12 mouse cellular contexts compared by ENCODE assay signal in the genomic region with DNA sequence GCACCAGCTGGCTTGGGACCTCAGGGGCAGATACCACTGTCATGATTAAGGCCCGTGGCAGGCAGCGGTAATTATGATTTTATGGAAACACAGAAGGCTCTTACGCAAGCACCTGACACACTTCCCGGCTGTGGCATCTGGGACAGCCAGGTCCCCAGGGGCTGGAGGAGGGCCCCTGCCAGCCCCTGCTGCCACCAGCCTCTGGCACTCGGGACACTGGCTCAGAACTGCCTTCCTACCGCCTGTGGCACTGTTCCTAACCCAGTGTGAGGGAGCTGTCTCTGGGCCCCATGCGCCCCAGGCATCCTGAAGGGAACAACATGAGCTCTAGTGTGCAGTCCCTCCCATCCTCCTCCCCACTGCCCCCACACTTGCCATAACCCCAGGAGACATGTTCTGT. TPM values are rescaled to one million over a fixed set of nuclear protein-coding genes. Genes with fewer than 3 reads are reported as not detected.
A peak's percentile ranks its signal among the peaks of the same experiment; 100 is the strongest.
DNase-seq lines count a peak whose midpoint lies in the region; ATAC-seq lines count a peak whose summit lies in the region.
"Had no signal": no experiment of that assay in that cellular context is flagged by ENCODE, and none has a peak within 500 bp of the region (broad histone marks: within the 10 kb centered on the region; RNA-seq: fewer than 3 reads in every experiment).

No protein-coding gene starts in this region.

- no peak overlapping the region for H3K4me3 ChIP-seq in forebrain, embryonic 13.5 days
- H3K4me3 ChIP-seq: limb, embryonic 13.5 days had no signal

- no peak overlapping the region for H3K27ac ChIP-seq in forebrain, embryonic 13.5 days
- H3K27ac ChIP-seq: limb, embryonic 13.5 days had no signal

- H3K4me1 ChIP-seq in forebrain, embryonic 13.5 days: peaks cover 11% of the 10 kb centered on the region; the same call in 1 of the 2 replicates

- ATAC-seq in forebrain, embryonic 13.5 days: no peak
- ATAC-seq: intestine, postnatal 0 days had no signal

- peaks cover 15% of the 10 kb centered on the region; the same call in 1 of the 2 replicates for H3K27me3 ChIP-seq in forebrain, embryonic 13.5 days

- H3K9me3 ChIP-seq in forebrain, embryonic 13.5 days (replicated peaks): no peaks in the 10 kb centered on the region
- H3K9me3 ChIP-seq: limb, embryonic 13.5 days had no signal

- WGBS in forebrain, embryonic 13.5 days: 75% methylated on average over 7 of the region's 7 CpGs

- H3K9ac ChIP-seq in forebrain, embryonic 13.5 days: no peak overlapping the region
- H3K9ac ChIP-seq: limb, embryonic 13.5 days; lung, embryonic 14.5 days had no signal

- H3K4me2 ChIP-seq in forebrain, embryonic 13.5 days: no peak overlapping the region
- H3K4me2 ChIP-seq: limb, embryonic 13.5 days; lung, embryonic 14.5 days; midbrain, embryonic 11.5 days had no signal

- H3K36me3 ChIP-seq in forebrain, embryonic 13.5 days (ENCODE audit: poor library complexity, severe bottlenecking): no peaks in the 10 kb centered on the region
- H3K36me3 ChIP-seq: limb, embryonic 13.5 days had no signal

- peak; percentile 44 for DNase-seq in gastrocnemius, adult 18-20 months (ENCODE audit: low spot score)
- DNase-seq in gastrocnemius, postnatal 4 days (ENCODE audit: low spot score in 2 of 2): no peak
- DNase-seq in 3134 (ENCODE audit: extremely low read depth, insufficient read length, low spot score) (peak; percentile 93), MN1 (ENCODE audit: low spot score) (peak; percentile 49)
- DNase-seq in gastrocnemius, postnatal 25 days: peak; percentile 58
- no peak for DNase-seq in spleen, adult 18-20 months
- DNase-seq: lung, embryonic 14.5 days had no signal

RNA-seq across cellular contexts. Expression of a gene that starts 6.4 kb away (rescaled TPM):
- under 1 TPM; 0.14 to 0.16 TPM for total RNA-seq in gastrocnemius, adult 18-20 months (2021)
- total RNA-seq in gastrocnemius, postnatal 4 days (2021): under 1 TPM; 0.54 to 0.60 TPM
- total RNA-seq in gastrocnemius, postnatal 25 days (2021): under 1 TPM in 1 of 2 experiments, not detected in 1; 0.13 TPM
- 1.2 and 1.6 TPM in 2 replicates for polyA plus RNA-seq in forebrain, embryonic 13.5 days (2015; fragmentation: Nextera tagmentation; extraction: Ambion mirVana)
- total RNA-seq: common myeloid progenitor, adult 5-6 weeks had no signal

RNA-seq across cellular contexts. Expression of a gene that starts 33.2 kb away (rescaled TPM):
- 100 to 1,000 TPM; 457 to 462 TPM for total RNA-seq in gastrocnemius, adult 18-20 months (2021)
- total RNA-seq in gastrocnemius, postnatal 4 days (2021): 1,000 to 10,000 TPM; 1,153 to 1,224 TPM
- total RNA-seq in gastrocnemius, postnatal 25 days (2021): 100 to 1,000 TPM; 421 to 453 TPM
- 801 and 821 TPM in 2 replicates for polyA plus RNA-seq in forebrain, embryonic 13.5 days (2015; fragmentation: Nextera tagmentation; extraction: Ambion mirVana)

RNA-seq across cellular contexts. Expression of a gene that starts 36.8 kb away (rescaled TPM):
- 100 to 1,000 TPM; 167 to 198 TPM for total RNA-seq in gastrocnemius, adult 18-20 months (2021)
- 100 to 1,000 TPM; 240 to 241 TPM for total RNA-seq in gastrocnemius, postnatal 4 days (2021)
- 100 to 1,000 TPM; 212 to 259 TPM for total RNA-seq in gastrocnemius, postnatal 25 days (2021)
- 25.9 and 29.9 TPM in 2 replicates for polyA plus RNA-seq in forebrain, embryonic 13.5 days (2015; fragmentation: Nextera tagmentation; extraction: Ambion mirVana)
- total RNA-seq: common myeloid progenitor, adult 5-6 weeks had no signal

Comparison
In these comparisons a context has a peak if more than half of its experiments do, and no peak if none do; other contexts are left out.
1. DNase-seq: peak in gastrocnemius, adult 18-20 months (single experiment), 3134 (single experiment), MN1 (single experiment) and gastrocnemius, postnatal 25 days (single experiment); none in gastrocnemius, postnatal 4 days (0 of 2) and spleen, adult 18-20 months (0 of 2).